Mouse (Mus musculus): Measurements from ENCODE around the gene Akap17b. TPM values are rescaled to one million over a fixed set of nuclear protein-coding genes. Genes with fewer than 3 reads are reported as not detected.
"Not testable (repeated sequence)": the region's sequence is repeated elsewhere in the genome, so short reads cannot be mapped to it uniquely, and the experiment has no call there.

The Akap17b gene
- polyA plus RNA-seq, 1 experiment from 2014 or later = 5.6 TPM

DNA sequence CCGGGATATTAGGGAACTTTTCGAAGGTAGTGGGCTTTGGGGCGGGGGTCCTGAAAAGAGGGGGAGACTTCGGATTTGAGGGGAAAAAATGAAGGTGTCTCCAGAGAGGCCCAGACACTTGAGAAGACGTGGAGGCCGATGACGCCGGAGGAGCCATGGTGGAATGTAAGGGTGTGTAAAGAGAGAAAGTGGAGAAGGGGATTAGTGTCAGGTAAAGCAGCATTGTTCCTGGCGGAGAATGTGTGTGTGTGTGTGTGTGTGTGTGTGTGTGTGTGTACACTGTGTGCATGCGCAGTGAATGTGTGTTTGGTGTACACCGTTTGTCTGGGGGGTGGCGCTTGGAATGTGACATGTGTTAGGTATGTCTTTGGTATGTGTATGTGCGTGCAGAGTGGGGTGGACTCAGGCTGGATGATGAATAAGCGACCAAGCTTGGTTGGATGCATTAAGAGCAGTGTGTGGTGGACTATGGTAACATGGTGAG, 46.3 kb downstream of the Akap17b start:
- peak overlapping the region; percentile 89 for H3K9ac ChIP-seq
- no peaks in the 10 kb centered on the region for H3K9me3 ChIP-seq
- peak overlapping the region; percentile 68 for H3K4me3 ChIP-seq
- H3K4me1 ChIP-seq (replicated peaks) = peaks cover 18% of the 10 kb centered on the region
- peak overlapping the region; percentile 68 for H3K4me2 ChIP-seq
- H3K36me3 ChIP-seq = peaks cover 4% of the 10 kb centered on the region
- no peaks in the 10 kb centered on the region for H3K27me3 ChIP-seq
- H3K27ac ChIP-seq = peak overlapping the region; percentile 91
- 26% methylated on average over 14 of the region's 14 CpGs for WGBS
- ATAC-seq (ENCODE audit: low FRiP score) = peak; percentile 55

DNA sequence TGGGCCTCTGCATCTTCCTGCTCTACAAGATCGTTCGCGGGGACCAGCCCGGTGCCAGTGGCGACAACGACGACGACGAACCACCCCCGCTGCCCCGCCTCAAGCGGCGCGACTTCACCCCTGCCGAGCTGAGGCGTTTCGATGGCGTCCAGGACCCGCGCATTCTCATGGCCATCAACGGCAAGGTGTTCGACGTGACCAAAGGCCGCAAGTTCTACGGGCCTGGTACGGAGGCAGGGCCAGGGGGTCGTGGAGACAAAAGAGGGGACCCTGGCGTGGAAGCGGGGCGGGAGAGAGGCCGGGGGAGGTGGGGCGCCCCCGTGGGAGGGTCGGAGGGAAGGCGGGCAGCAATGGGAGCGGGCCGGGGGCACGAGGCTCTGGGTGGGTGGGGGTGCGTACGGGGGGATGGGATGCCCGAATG, 46.8 kb downstream of the Akap17b start:
- Histone ChIP-seq H3K9ac (peak overlapping the region; percentile 89), H3K27ac (peak overlapping the region; percentile 91), H3K9me3 (no peaks in the 10 kb centered on the region), H3K36me3 (no peaks in the 10 kb centered on the region; the same call in 1 of the 2 replicates), H3K4me1 (replicated peaks) (peaks cover 18% of the 10 kb centered on the region), H3K4me2 (peak overlapping the region; percentile 68), H3K27me3 (no peaks in the 10 kb centered on the region), H3K4me3 (peak overlapping the region; percentile 68)
- WGBS = 18% methylated on average over 41 of the region's 41 CpGs
- peak; percentile 65 for ATAC-seq (ENCODE audit: low FRiP score)

DNA sequence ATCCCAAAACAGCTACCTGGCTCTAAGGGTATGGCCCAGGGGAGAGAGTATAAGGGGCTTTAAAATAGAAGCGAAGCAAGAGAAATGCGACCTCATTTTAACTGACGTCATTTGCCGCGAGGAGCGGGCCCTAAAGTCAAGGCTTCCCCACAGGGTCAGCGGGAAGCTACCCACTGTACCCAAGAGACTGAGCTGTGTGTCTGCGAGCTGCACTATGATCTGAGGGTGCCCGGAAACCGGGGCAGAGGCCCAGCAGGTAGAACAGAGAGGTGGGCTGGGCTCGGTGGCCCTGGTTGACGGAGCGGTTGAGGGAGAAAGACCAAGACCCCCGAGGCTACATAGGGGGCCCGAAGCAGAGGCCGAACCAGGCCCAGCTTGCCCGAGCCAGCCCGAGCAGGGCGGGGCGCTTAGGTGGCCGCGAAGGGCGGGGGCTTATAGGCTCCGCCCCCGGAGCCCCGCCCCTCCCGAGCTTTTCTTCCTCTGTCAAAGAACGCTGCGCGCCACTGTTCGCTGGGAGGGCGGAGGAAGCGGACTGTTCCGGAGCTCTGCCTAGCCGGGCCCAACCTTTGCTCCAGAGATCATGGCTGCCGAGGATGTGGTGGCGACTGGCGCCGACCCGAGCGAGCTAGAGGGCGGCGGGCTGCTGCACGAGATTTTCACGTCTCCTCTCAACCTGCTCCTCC, 47.3 kb downstream of the Akap17b start, which contains the start of gene Pgrmc1:
TSS of gene Pgrmc1 (plus strand) at position 500 of the 683 bp plus-strand sequence.
- H3K4me3 ChIP-seq = peak within 1 kb of the TSS; percentile 68
- no peaks in the 10 kb centered on the region for H3K9me3 ChIP-seq
- 22% methylated on average over 44 of the region's 45 CpGs for WGBS
- H3K27me3 ChIP-seq = no peaks in the 10 kb centered on the region
- peak within 1 kb of the TSS; percentile 68 for H3K4me2 ChIP-seq
- peak; percentile 91 for ATAC-seq (ENCODE audit: low FRiP score)
- H3K27ac ChIP-seq = peak within 1 kb of the TSS; percentile 91
- H3K4me1 ChIP-seq (replicated peaks) = peaks cover 18% of the 10 kb centered on the region
- peak within 1 kb of the TSS; percentile 89 for H3K9ac ChIP-seq
- no peaks in the 10 kb centered on the region for H3K36me3 ChIP-seq

DNA sequence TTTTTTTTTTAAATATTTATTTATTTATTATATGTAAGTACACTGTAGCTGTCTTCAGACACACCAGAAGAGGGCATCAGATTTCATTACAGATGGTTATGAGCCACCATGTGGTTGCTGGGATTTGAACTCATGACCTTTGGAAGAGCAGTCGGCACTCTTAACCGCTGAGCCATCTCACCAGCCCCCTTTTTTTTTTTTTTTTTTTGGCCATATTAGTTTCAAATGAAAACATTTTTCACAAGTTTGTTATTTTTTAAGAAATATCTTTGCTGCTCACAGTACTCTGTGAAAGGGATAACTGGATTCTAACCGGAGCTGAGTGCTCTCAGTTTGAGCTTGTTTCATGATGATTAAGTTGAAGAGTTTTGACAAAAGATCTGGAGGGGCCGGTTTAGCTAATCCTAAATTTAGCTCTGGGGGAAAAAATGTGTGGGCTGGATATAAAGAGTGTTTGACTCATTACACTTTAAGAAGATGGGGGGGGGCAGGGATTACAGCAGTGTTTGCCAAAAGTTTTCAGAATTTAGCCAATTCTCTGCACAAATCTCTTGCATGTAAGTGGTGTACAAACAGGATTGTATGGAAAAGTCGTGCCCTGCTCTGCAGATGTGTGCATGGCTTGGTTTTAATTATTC, 48.6 kb downstream of the Akap17b start:
- H3K27me3 ChIP-seq; H3K4me2 ChIP-seq; ATAC-seq (ENCODE audit: low FRiP score); H3K36me3 ChIP-seq; H3K9ac ChIP-seq; H3K27ac ChIP-seq; H3K4me3 ChIP-seq; H3K9me3 ChIP-seq: not testable (repeated sequence)
- H3K4me1 ChIP-seq (replicated peaks) = peaks cover 16% of the 10 kb centered on the region
- 76% methylated on average over 3 of the region's 5 CpGs for WGBS

DNA sequence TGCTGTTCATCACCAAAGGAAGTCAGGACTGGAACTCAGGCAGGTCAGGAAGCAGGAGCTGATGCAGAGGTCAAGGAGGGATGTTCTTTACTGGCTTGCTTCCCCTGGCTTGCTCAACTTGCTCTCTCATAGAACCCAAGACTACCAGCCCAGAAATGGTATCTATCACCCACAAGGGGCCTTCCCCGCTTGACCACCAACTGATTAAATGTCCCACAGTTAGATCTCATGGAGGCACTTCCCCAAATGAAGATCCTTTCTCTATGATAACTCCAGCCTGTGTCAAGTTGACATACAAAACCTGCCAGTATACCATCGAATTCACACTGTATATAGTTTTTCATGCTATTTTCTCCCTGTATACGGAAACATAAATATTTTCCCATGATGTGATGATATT, 49.9 kb downstream of the Akap17b start:
- Histone ChIP-seq H3K27ac (no peak overlapping the region), H3K27me3 (no peaks in the 10 kb centered on the region), H3K36me3 (no peaks in the 10 kb centered on the region), H3K4me3 (no peak overlapping the region), H3K4me1 (replicated peaks) (peaks cover 10% of the 10 kb centered on the region), H3K9ac (no peak overlapping the region), H3K4me2 (no peak overlapping the region), H3K9me3 (no peaks in the 10 kb centered on the region)
- 81% methylated on average over 3 of the region's 3 CpGs for WGBS
- no peak for ATAC-seq (ENCODE audit: low FRiP score)

DNA sequence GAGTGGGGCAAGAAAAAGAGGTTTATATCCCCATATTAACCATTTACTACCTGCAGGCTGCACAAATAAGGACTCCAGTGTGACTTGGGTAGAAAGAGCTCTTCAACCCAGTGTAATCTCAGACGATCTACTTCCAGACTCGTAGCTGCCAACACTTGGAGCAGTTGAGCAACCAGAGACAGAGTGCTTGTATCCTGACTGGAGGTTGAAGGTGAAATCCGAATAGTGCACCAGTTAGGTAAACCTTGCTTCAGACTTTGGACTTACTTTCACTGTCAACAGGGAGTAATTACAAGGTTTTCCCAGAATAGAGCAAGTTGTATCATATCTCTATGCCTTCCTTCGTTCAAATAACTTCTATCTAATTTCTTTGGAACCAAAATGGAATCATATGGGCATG, 53.7 kb downstream of the Akap17b start:
- no peak overlapping the region for H3K4me3 ChIP-seq
- H3K27me3 ChIP-seq = no peaks in the 10 kb centered on the region
- H3K4me2 ChIP-seq = no peak overlapping the region
- H3K36me3 ChIP-seq = no peaks in the 10 kb centered on the region
- no peak overlapping the region for H3K9ac ChIP-seq
- H3K4me1 ChIP-seq (replicated peaks) = peaks cover 3% of the 10 kb centered on the region; the same call in 1 of the 2 replicates
- H3K27ac ChIP-seq = no peak overlapping the region
- H3K9me3 ChIP-seq = no peaks in the 10 kb centered on the region
- no peak for ATAC-seq (ENCODE audit: low FRiP score)
- WGBS = 81% methylated on average over 4 of the region's 4 CpGs

DNA sequence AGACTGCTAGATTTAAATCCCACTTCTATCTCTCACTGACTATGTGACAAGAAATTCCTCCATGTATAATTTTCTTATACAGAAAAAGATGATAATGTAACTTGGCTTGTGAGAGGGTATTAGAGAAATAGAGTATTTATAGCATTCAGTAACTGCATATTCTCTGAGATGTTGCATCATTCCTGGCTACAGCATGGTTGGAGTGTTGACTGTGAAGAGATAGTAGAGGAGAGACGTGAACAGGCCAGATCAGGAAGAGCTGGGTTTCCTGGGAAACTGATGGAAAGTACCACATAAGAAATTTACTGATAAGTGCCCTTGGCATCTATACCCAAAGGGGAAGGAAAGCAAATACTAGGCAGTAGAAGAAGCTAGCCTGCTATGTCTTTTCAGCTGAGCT, 54.1 kb downstream of the Akap17b start:
- H3K36me3 ChIP-seq = no peaks in the 10 kb centered on the region
- 79% methylated on average over 1 of the region's 1 CpGs for WGBS
- H3K27me3 ChIP-seq = no peaks in the 10 kb centered on the region
- H3K9ac ChIP-seq = no peak overlapping the region
- H3K4me1 ChIP-seq (replicated peaks) = peaks cover 3% of the 10 kb centered on the region; the same call in 1 of the 2 replicates
- ATAC-seq (ENCODE audit: low FRiP score) = no peak
- H3K27ac ChIP-seq = no peak overlapping the region
- no peak overlapping the region for H3K4me3 ChIP-seq
- no peaks in the 10 kb centered on the region for H3K9me3 ChIP-seq
- no peak overlapping the region for H3K4me2 ChIP-seq

DNA sequence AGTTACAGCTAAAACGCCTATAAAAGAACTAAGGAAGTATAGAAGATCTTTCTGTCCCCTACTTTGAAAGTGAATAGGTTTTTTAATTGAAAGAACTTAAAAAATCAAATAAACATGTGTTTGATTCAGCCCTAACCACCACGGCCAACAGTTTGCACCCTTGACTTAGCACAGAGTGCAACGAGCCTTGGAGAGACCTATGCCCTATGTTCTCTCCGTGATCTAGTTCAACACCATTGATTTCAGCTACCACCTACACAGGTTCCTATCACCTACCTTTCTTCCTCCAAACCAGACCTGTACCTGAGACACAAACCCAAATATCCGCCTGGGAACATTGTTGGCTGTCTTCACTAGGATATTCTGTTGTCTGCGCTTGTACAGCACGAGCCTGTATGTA, 54.9 kb downstream of the Akap17b start:
- Histone ChIP-seq H3K27me3 (no peaks in the 10 kb centered on the region), H3K9ac (no peak overlapping the region), H3K36me3 (no peaks in the 10 kb centered on the region), H3K27ac (no peak overlapping the region), H3K4me3 (no peak overlapping the region), H3K4me2 (no peak overlapping the region), H3K9me3 (no peaks in the 10 kb centered on the region), H3K4me1 (replicated peaks) (peaks cover 3% of the 10 kb centered on the region; the same call in 1 of the 2 replicates)
- WGBS = 90% methylated on average over 7 of the region's 7 CpGs
- no peak for ATAC-seq (ENCODE audit: low FRiP score)

DNA sequence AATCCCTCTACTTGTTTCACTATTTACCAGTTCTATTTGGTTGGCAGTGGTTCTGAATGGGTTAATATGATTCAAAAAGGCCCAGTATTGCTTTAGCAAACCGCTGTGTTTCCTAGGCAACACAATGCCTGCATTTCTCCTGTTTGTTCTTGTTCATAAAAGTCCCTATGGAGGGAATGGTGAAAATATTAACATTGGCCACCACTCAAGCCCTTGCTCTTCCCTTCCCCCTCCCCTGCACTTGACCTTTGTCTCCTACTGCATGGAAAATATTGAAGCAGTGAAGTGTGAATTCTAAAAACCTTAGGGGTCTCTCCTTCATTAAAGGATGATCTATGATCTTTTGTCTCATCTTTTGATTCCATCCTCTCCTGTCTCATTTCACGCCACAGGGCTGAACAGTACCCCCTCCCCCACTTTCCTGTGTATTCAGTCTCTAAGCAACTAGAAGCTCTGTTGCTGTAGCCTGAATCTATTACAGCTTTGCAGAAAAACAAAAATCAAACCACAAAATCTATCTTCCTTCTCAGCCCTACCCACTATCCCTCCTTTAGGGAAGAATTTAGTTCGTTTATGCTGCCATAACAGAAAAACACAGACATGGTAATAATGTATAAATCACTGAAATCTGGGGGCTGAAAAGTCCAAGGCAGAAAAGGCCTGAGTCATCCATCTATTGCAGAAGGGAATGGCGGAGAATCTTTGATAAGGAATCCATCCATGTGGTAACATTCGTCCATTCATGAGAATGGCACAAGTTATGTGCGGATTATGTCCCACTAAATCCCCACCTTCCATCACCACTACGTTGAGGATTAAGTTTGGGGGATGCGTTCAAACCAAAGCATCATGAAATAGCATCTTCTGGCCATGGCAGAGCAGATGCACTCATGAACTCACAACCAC, 57.6 kb downstream of the Akap17b start:
- Histone ChIP-seq H3K4me2 (0 out of 2 replicates have a peak overlapping the region, but pooled peaks have one; percentile 17), H3K4me3 (no peak overlapping the region), H3K9ac (no peak overlapping the region), H3K4me1 (replicated peaks) (peaks cover 3% of the 10 kb centered on the region; the same call in 1 of the 2 replicates), H3K36me3 (no peaks in the 10 kb centered on the region), H3K27me3 (no peaks in the 10 kb centered on the region), H3K9me3 (no peaks in the 10 kb centered on the region), H3K27ac (peak overlapping the region; percentile 87)
- ATAC-seq (ENCODE audit: low FRiP score) = peak; percentile 94
- 59% methylated on average over 8 of the region's 8 CpGs for WGBS

DNA sequence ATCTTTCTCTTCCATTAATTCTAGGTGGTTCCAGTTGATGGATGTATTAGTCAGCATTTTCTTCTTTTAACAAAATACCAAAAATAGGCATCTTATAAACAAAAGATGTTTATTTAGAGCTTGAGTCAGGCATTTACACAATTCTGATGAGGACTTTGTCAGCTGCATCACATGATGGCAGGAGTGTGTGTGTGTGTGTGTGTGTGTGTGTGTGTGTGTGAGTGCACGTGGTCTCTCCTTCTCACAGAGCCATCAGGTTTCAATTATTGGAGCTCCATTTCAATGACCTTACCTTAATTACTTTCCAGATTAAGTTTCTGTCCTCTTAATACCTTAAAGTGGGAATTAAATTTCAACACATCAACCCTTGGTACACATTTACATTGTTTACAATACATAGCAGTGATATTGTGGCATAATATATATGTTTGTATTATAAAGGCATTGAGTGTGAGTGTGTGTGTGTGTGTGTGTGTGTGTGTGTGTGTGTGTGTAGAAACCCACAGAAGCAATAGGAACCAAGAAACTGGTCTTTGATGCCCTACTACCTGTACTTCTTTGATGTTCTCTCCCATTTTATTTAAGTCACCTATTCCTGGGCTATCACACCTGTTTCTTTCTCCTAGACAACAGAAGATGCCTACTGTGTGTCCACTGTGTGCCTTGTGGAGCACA, 58.4 kb downstream of the Akap17b start:
- H3K4me3 ChIP-seq = no peak overlapping the region
- H3K4me2 ChIP-seq = 0 out of 2 replicates have a peak overlapping the region, but pooled peaks have one; percentile 17
- no peaks in the 10 kb centered on the region for H3K9me3 ChIP-seq
- H3K27me3 ChIP-seq = no peaks in the 10 kb centered on the region
- peaks cover 3% of the 10 kb centered on the region; the same call in 1 of the 2 replicates for H3K4me1 ChIP-seq (replicated peaks)
- no peaks in the 10 kb centered on the region for H3K36me3 ChIP-seq
- peak overlapping the region; percentile 87 for H3K27ac ChIP-seq
- 58% methylated on average over 1 of the region's 1 CpGs for WGBS
- no peak overlapping the region for H3K9ac ChIP-seq
- ATAC-seq (ENCODE audit: low FRiP score) = 0 out of 2 replicates have a peak, but pooled peaks have one; percentile 10

DNA sequence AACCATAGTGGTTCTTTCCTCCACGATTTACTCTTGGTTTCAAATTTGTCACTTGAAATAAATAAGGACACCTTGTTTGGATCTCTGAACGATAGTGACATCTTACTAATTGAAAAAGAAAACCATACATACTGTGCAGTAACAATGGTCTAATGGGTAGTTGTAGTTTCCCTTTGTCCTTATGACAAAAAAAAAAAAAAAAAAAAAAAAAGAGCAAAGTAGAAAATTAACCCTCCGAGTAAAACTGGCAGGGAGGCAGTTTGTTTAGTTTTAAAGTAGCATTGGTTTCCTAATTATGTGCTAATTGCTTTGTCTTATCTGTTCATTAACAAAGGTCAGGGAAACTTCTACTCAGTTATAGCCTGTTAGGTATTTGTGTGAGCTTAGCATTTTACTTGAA, 83.1 kb downstream of the Akap17b start:
- 39% methylated on average over 3 of the region's 3 CpGs for WGBS
- Histone ChIP-seq H3K36me3 (no peaks in the 10 kb centered on the region), H3K4me2 (no peak overlapping the region), H3K9ac (no peak overlapping the region), H3K4me3 (no peak overlapping the region), H3K9me3 (no peaks in the 10 kb centered on the region), H3K27me3 (no peaks in the 10 kb centered on the region), H3K27ac (no peak overlapping the region), H3K4me1 (replicated peaks) (no peaks in the 10 kb centered on the region)
- no peak for ATAC-seq (ENCODE audit: low FRiP score)
